Mouse (Mus musculus): ENCODE data around the gene Cftr. TPM values are rescaled to one million over a fixed set of nuclear protein-coding genes. Genes with fewer than 3 reads are reported as not detected.

Gene Cftr
- total RNA-seq (2015; ENCODE audit: low replicate concordance) (not detected in 2 replicates), total RNA-seq (2017; ENCODE audit: low replicate concordance) (not detected in 2 replicates)

- ATAC-seq (replicated peaks; ENCODE audit: low FRiP score, poor library complexity, severe bottlenecking): no peak
Measured at GRCm38 (mm10) chr6:18170311-18170922, at the start of gene Cftr. Cftr (plus strand) TSS chr6:18170687.

GRCm38 (mm10) chr6:18127206-18127983 lies 43.1 kb upstream of the Cftr start:
- no peak for ATAC-seq (replicated peaks; ENCODE audit: low FRiP score, poor library complexity, severe bottlenecking)

- ATAC-seq (replicated peaks; ENCODE audit: low FRiP score, poor library complexity, severe bottlenecking): no peak
Measured at GRCm38 (mm10) chr6:18128059-18128458, 42.4 kb upstream of the Cftr start.

GRCm38 (mm10) chr6:18135246-18135645 lies 35.2 kb upstream of the Cftr start:
- ATAC-seq (replicated peaks; ENCODE audit: low FRiP score, poor library complexity, severe bottlenecking): no peak

- ATAC-seq (replicated peaks; ENCODE audit: low FRiP score, poor library complexity, severe bottlenecking): no peak
Measured at GRCm38 (mm10) chr6:18153031-18153430, 17.5 kb upstream of the Cftr start.

GRCm38 (mm10) chr6:18169618-18170017 lies 869 bp upstream of the Cftr start:
- ATAC-seq (replicated peaks; ENCODE audit: low FRiP score, poor library complexity, severe bottlenecking): no peak

GRCm38 (mm10) chr6:18171614-18172013 lies 1.1 kb downstream of the Cftr start:
- ATAC-seq (replicated peaks; ENCODE audit: low FRiP score, poor library complexity, severe bottlenecking): no peak

GRCm38 (mm10) chr6:18177509-18177908 lies 7.0 kb downstream of the Cftr start:
- no peak for ATAC-seq (replicated peaks; ENCODE audit: low FRiP score, poor library complexity, severe bottlenecking)

GRCm38 (mm10) chr6:18180665-18181064 lies 10.2 kb downstream of the Cftr start:
- no peak for ATAC-seq (replicated peaks; ENCODE audit: low FRiP score, poor library complexity, severe bottlenecking)

- ATAC-seq (replicated peaks; ENCODE audit: low FRiP score, poor library complexity, severe bottlenecking): no peak
Measured at GRCm38 (mm10) chr6:18182903-18183302, 12.4 kb downstream of the Cftr start.

- no peak for ATAC-seq (replicated peaks; ENCODE audit: low FRiP score, poor library complexity, severe bottlenecking)
Measured at GRCm38 (mm10) chr6:18220691-18221090, 50.2 kb downstream of the Cftr start.

- ATAC-seq (replicated peaks; ENCODE audit: low FRiP score, poor library complexity, severe bottlenecking): no peak
Measured at GRCm38 (mm10) chr6:18223206-18223605, 52.7 kb downstream of the Cftr start.

- ATAC-seq (replicated peaks; ENCODE audit: low FRiP score, poor library complexity, severe bottlenecking): no peak
Measured at GRCm38 (mm10) chr6:18225157-18225556, 54.7 kb downstream of the Cftr start.

GRCm38 (mm10) chr6:18246495-18246894 lies 76.0 kb downstream of the Cftr start:
- no peak for ATAC-seq (replicated peaks; ENCODE audit: low FRiP score, poor library complexity, severe bottlenecking)

- no peak for ATAC-seq (replicated peaks; ENCODE audit: low FRiP score, poor library complexity, severe bottlenecking)
Measured at GRCm38 (mm10) chr6:18247891-18248463, 77.5 kb downstream of the Cftr start.

- no peak for ATAC-seq (replicated peaks; ENCODE audit: low FRiP score, poor library complexity, severe bottlenecking)
Measured at GRCm38 (mm10) chr6:18248464-18248863, 78.0 kb downstream of the Cftr start.

GRCm38 (mm10) chr6:18254586-18254985 lies 84.1 kb downstream of the Cftr start:
- ATAC-seq (replicated peaks; ENCODE audit: low FRiP score, poor library complexity, severe bottlenecking): no peak

- ATAC-seq (replicated peaks; ENCODE audit: low FRiP score, poor library complexity, severe bottlenecking): no peak
Measured at GRCm38 (mm10) chr6:18270983-18271382, 100.5 kb downstream of the Cftr start.

GRCm38 (mm10) chr6:18300781-18301180 lies 130.3 kb downstream of the Cftr start:
- ATAC-seq (replicated peaks; ENCODE audit: low FRiP score, poor library complexity, severe bottlenecking): peak; percentile 61

GRCm38 (mm10) chr6:18302105-18302504 lies 131.6 kb downstream of the Cftr start:
- no peak for ATAC-seq (replicated peaks; ENCODE audit: low FRiP score, poor library complexity, severe bottlenecking)

GRCm38 (mm10) chr6:18303228-18303627 lies 132.7 kb downstream of the Cftr start:
- no peak for ATAC-seq (replicated peaks; ENCODE audit: low FRiP score, poor library complexity, severe bottlenecking)

All from erythroid progenitor cell, adult 5-6 weeks (primary cell).